Mouse (Mus musculus): ENCODE results near the gene Dcdc2b. TPM values are rescaled to one million over a fixed set of nuclear protein-coding genes. Genes with fewer than 3 reads are reported as not detected.

Dcdc2b gene
- total RNA-seq, 2 experiments from 2014 or later = not detected

GRCm38 (mm10) chr4:129584370-129584769 is 29.7 kb downstream of the Dcdc2b start:
- ATAC-seq (replicated peaks; ENCODE audit: low FRiP score, poor library complexity, severe bottlenecking) = no peak

- no peak for ATAC-seq (replicated peaks; ENCODE audit: low FRiP score, poor library complexity, severe bottlenecking)
Observed at GRCm38 (mm10) chr4:129582251-129582650, 31.8 kb downstream of the Dcdc2b start.

- no peak for ATAC-seq (replicated peaks; ENCODE audit: low FRiP score, poor library complexity, severe bottlenecking)
Observed at GRCm38 (mm10) chr4:129580347-129580746, 33.7 kb downstream of the Dcdc2b start.

GRCm38 (mm10) chr4:129578466-129578865 is 35.6 kb downstream of the Dcdc2b start, which contains the start of gene Fam167b:
Gene Fam167b (minus strand): TSS chr4:129578549.
- ATAC-seq (replicated peaks; ENCODE audit: low FRiP score, poor library complexity, severe bottlenecking) = 0 out of 2 replicates have a peak, but pooled peaks have one; percentile 28

GRCm38 (mm10) chr4:129577688-129578087 is 36.4 kb downstream of the Dcdc2b start:
- ATAC-seq (replicated peaks; ENCODE audit: low FRiP score, poor library complexity, severe bottlenecking) = no peak

- ATAC-seq (replicated peaks; ENCODE audit: low FRiP score, poor library complexity, severe bottlenecking) = peak; percentile 67; the same call in 1 of the 2 replicates
Observed at GRCm38 (mm10) chr4:129576863-129577491, 37.1 kb downstream of the Dcdc2b start.

- ATAC-seq (replicated peaks; ENCODE audit: low FRiP score, poor library complexity, severe bottlenecking) = no peak
Observed at GRCm38 (mm10) chr4:129575171-129575844, 38.7 kb downstream of the Dcdc2b start.

- no peak for ATAC-seq (replicated peaks; ENCODE audit: low FRiP score, poor library complexity, severe bottlenecking)
Observed at GRCm38 (mm10) chr4:129573430-129573829, 40.6 kb downstream of the Dcdc2b start, which contains the start of gene Lck. Gene Lck (minus strand): TSS chr4:129573641.

GRCm38 (mm10) chr4:129573093-129573370 is 41.0 kb downstream of the Dcdc2b start:
- no peak for ATAC-seq (replicated peaks; ENCODE audit: low FRiP score, poor library complexity, severe bottlenecking)

GRCm38 (mm10) chr4:129572236-129573092 is 41.6 kb downstream of the Dcdc2b start:
- no peak for ATAC-seq (replicated peaks; ENCODE audit: low FRiP score, poor library complexity, severe bottlenecking)

GRCm38 (mm10) chr4:129571551-129572084 is 42.4 kb downstream of the Dcdc2b start:
- ATAC-seq (replicated peaks; ENCODE audit: low FRiP score, poor library complexity, severe bottlenecking) = no peak

GRCm38 (mm10) chr4:129570028-129570427 is 44.0 kb downstream of the Dcdc2b start:
- no peak for ATAC-seq (replicated peaks; ENCODE audit: low FRiP score, poor library complexity, severe bottlenecking)

- no peak for ATAC-seq (replicated peaks; ENCODE audit: low FRiP score, poor library complexity, severe bottlenecking)
Observed at GRCm38 (mm10) chr4:129568366-129568765, 45.7 kb downstream of the Dcdc2b start.

- ATAC-seq (replicated peaks; ENCODE audit: low FRiP score, poor library complexity, severe bottlenecking) = no peak
Observed at GRCm38 (mm10) chr4:129565139-129565538, 48.9 kb downstream of the Dcdc2b start.

- ATAC-seq (replicated peaks; ENCODE audit: low FRiP score, poor library complexity, severe bottlenecking) = no peak
Observed at GRCm38 (mm10) chr4:129563718-129564117, 50.3 kb downstream of the Dcdc2b start.

GRCm38 (mm10) chr4:129561184-129561583 is 52.9 kb downstream of the Dcdc2b start:
- ATAC-seq (replicated peaks; ENCODE audit: low FRiP score, poor library complexity, severe bottlenecking) = no peak
